Mouse (Mus musculus): ENCODE data around the gene Kcnq4. TPM values are rescaled to one million over a fixed set of nuclear protein-coding genes. Genes with fewer than 3 reads are reported as not detected.

Kcnq4 gene
- polyA plus RNA-seq, 1 experiment, result not detected

- no peak for TF ChIP-seq CTCF (IDR thresholded peaks at IDR 0.05; ENCODE audit: control insufficient read depth, insufficient read depth, low read length)
- peak; percentile 80 for TF ChIP-seq POLR2A (IDR thresholded peaks at IDR 0.05; ENCODE audit: borderline replicate concordance, control insufficient read depth, low read depth, low read length)
- Histone ChIP-seq H3K4me1 (ENCODE audit: control insufficient read depth, insufficient read depth, low read length) (peaks cover 2% of the 10 kb centered on the region), H3K4me3 (replicated peaks; ENCODE audit: control insufficient read depth, low read depth, low read length) (peak within 1 kb of the TSS; percentile 69), H3K27ac (ENCODE audit: control insufficient read depth, insufficient read depth, low read depth, low read length, poor library complexity) (peak within 1 kb of the TSS; percentile 13)
- WGBS, result 1% methylated on average over 50 of the region's 50 CpGs
These were observed 81.9 kb downstream of the Kcnq4 start, which contains the start of gene Cited4 for GRCm38 (mm10) chr4:120666358-120667024. Gene Cited4, plus strand, starts transcription at chr4:120666572.

GRCm38 (mm10) chr4:120665782-120666181 is 82.6 kb downstream of the Kcnq4 start:
- WGBS, result 66% methylated on average over 7 of the region's 7 CpGs
- H3K4me1 ChIP-seq (ENCODE audit: control insufficient read depth, insufficient read depth, low read length), result peaks cover 2% of the 10 kb centered on the region
- H3K27ac ChIP-seq (ENCODE audit: control insufficient read depth, insufficient read depth, low read depth, low read length, poor library complexity), result no peak overlapping the region
- no peak overlapping the region for H3K4me3 ChIP-seq (replicated peaks; ENCODE audit: control insufficient read depth, low read depth, low read length)
- TF ChIP-seq POLR2A (IDR thresholded peaks at IDR 0.05; ENCODE audit: borderline replicate concordance, control insufficient read depth, low read depth, low read length) (no peak), CTCF (IDR thresholded peaks at IDR 0.05; ENCODE audit: control insufficient read depth, insufficient read depth, low read length) (no peak)

- Histone ChIP-seq H3K4me3 (replicated peaks; ENCODE audit: control insufficient read depth, low read depth, low read length) (no peak overlapping the region), H3K27ac (ENCODE audit: control insufficient read depth, insufficient read depth, low read depth, low read length, poor library complexity) (no peak overlapping the region), H3K4me1 (ENCODE audit: control insufficient read depth, insufficient read depth, low read length) (peaks cover 2% of the 10 kb centered on the region)
- TF ChIP-seq CTCF (IDR thresholded peaks at IDR 0.05; ENCODE audit: control insufficient read depth, insufficient read depth, low read length) (no peak), POLR2A (IDR thresholded peaks at IDR 0.05; ENCODE audit: borderline replicate concordance, control insufficient read depth, low read depth, low read length) (no peak)
- 46% methylated on average over 4 of the region's 4 CpGs for WGBS
These were observed 83.2 kb downstream of the Kcnq4 start for GRCm38 (mm10) chr4:120665144-120665700.

GRCm38 (mm10) chr4:120664601-120665000 is 83.8 kb downstream of the Kcnq4 start:
- WGBS, result 51% methylated on average over 2 of the region's 2 CpGs
- Histone ChIP-seq H3K4me3 (replicated peaks; ENCODE audit: control insufficient read depth, low read depth, low read length) (no peak overlapping the region), H3K27ac (ENCODE audit: control insufficient read depth, insufficient read depth, low read depth, low read length, poor library complexity) (no peak overlapping the region)

GRCm38 (mm10) chr4:120660485-120660884 is 87.9 kb downstream of the Kcnq4 start:
- no peaks in the 10 kb centered on the region; the same call in 1 of the 2 replicates for H3K4me1 ChIP-seq (ENCODE audit: control insufficient read depth, insufficient read depth, low read length)
- no peak overlapping the region for H3K4me3 ChIP-seq (replicated peaks; ENCODE audit: control insufficient read depth, low read depth, low read length)
- 41% methylated on average over 4 of the region's 4 CpGs for WGBS
- H3K27ac ChIP-seq (ENCODE audit: control insufficient read depth, insufficient read depth, low read depth, low read length, poor library complexity), result no peak overlapping the region
- no peak for TF ChIP-seq POLR2A (IDR thresholded peaks at IDR 0.05; ENCODE audit: borderline replicate concordance, control insufficient read depth, low read depth, low read length)

More at GRCm38 (mm10) chr4:120664601-120665000, 83.8 kb downstream of the Kcnq4 start:
- H3K4me1 ChIP-seq (ENCODE audit: control insufficient read depth, insufficient read depth, low read length), result no peaks in the 10 kb centered on the region; the same call in none of the 2 replicates
- TF ChIP-seq POLR2A (IDR thresholded peaks at IDR 0.05; ENCODE audit: borderline replicate concordance, control insufficient read depth, low read depth, low read length), result no peak
- TF ChIP-seq CTCF (IDR thresholded peaks at IDR 0.05; ENCODE audit: control insufficient read depth, insufficient read depth, low read length), result no peak

GRCm38 (mm10) chr4:120655898-120656297 is 92.5 kb downstream of the Kcnq4 start:
- TF ChIP-seq CTCF (IDR thresholded peaks at IDR 0.05; ENCODE audit: control insufficient read depth, insufficient read depth, low read length) (no peak), POLR2A (IDR thresholded peaks at IDR 0.05; ENCODE audit: borderline replicate concordance, control insufficient read depth, low read depth, low read length) (no peak)
- Histone ChIP-seq H3K4me1 (ENCODE audit: control insufficient read depth, insufficient read depth, low read length) (no peaks in the 10 kb centered on the region; the same call in 1 of the 2 replicates), H3K27ac (ENCODE audit: control insufficient read depth, insufficient read depth, low read depth, low read length, poor library complexity) (no peak overlapping the region), H3K4me3 (replicated peaks; ENCODE audit: control insufficient read depth, low read depth, low read length) (no peak overlapping the region)
- 78% methylated on average over 8 of the region's 8 CpGs for WGBS

GRCm38 (mm10) chr4:120650208-120650592 is 98.2 kb downstream of the Kcnq4 start:
- WGBS, result 32% methylated on average over 7 of the region's 7 CpGs
- no peak for TF ChIP-seq POLR2A (IDR thresholded peaks at IDR 0.05; ENCODE audit: borderline replicate concordance, control insufficient read depth, low read depth, low read length)
- no peak for TF ChIP-seq CTCF (IDR thresholded peaks at IDR 0.05; ENCODE audit: control insufficient read depth, insufficient read depth, low read length)
- Histone ChIP-seq H3K27ac (ENCODE audit: control insufficient read depth, insufficient read depth, low read depth, low read length, poor library complexity) (no peak overlapping the region), H3K4me1 (ENCODE audit: control insufficient read depth, insufficient read depth, low read length) (no peaks in the 10 kb centered on the region; the same call in 1 of the 2 replicates), H3K4me3 (replicated peaks; ENCODE audit: control insufficient read depth, low read depth, low read length) (no peak overlapping the region)

GRCm38 (mm10) chr4:120649369-120650207 is 98.8 kb downstream of the Kcnq4 start:
- no peaks in the 10 kb centered on the region; the same call in 1 of the 2 replicates for H3K4me1 ChIP-seq (ENCODE audit: control insufficient read depth, insufficient read depth, low read length)
- no peak for TF ChIP-seq CTCF (IDR thresholded peaks at IDR 0.05; ENCODE audit: control insufficient read depth, insufficient read depth, low read length)
- no peak for TF ChIP-seq POLR2A (IDR thresholded peaks at IDR 0.05; ENCODE audit: borderline replicate concordance, control insufficient read depth, low read depth, low read length)
- H3K4me3 ChIP-seq (replicated peaks; ENCODE audit: control insufficient read depth, low read depth, low read length), result no peak overlapping the region
- no peak overlapping the region for H3K27ac ChIP-seq (ENCODE audit: control insufficient read depth, insufficient read depth, low read depth, low read length, poor library complexity)
- WGBS, result 6% methylated on average over 55 of the region's 55 CpGs

Other genes starting within 250 kb of the Kcnq4 start
- gene Slfnl1, start 216.4 kb downstream of the Kcnq4 start, polyA plus RNA-seq (2011; ENCODE audit: insufficient read depth, insufficient read length, low replicate concordance, missing spikeins), result 0.85 TPM in 1 of 2 replicates, not detected in the other
- 11.5 and 17.5 TPM in 2 replicates for gene Ctps, start 178.3 kb downstream of the Kcnq4 start, polyA plus RNA-seq (2011; ENCODE audit: insufficient read depth, insufficient read length, low replicate concordance, missing spikeins)
- not detected in 2 replicates for gene Gm8439, start 159.9 kb downstream of the Kcnq4 start, polyA plus RNA-seq (2011; ENCODE audit: insufficient read depth, insufficient read length, low replicate concordance, missing spikeins)
- gene Cited4, start 82.0 kb downstream of the Kcnq4 start, polyA plus RNA-seq (2011; ENCODE audit: insufficient read depth, insufficient read length, low replicate concordance, missing spikeins), result 16.7 and 18.3 TPM in 2 replicates
- gene Nfyc, start 83.0 kb upstream of the Kcnq4 start, polyA plus RNA-seq (2011; ENCODE audit: insufficient read depth, insufficient read length, low replicate concordance, missing spikeins), result 35.8 and 43.7 TPM in 2 replicates
- gene Rims3, start 106.2 kb upstream of the Kcnq4 start, polyA plus RNA-seq (2011; ENCODE audit: insufficient read depth, insufficient read length, low replicate concordance, missing spikeins), result 1.4 and 2.9 TPM in 2 replicates
- gene Exo5, start 176.4 kb upstream of the Kcnq4 start, polyA plus RNA-seq (2011; ENCODE audit: insufficient read depth, insufficient read length, low replicate concordance, missing spikeins), result 7.2 and 12.4 TPM in 2 replicates
- 2.4 and 3.6 TPM in 2 replicates for gene Zfp69, start 203.1 kb upstream of the Kcnq4 start, polyA plus RNA-seq (2011; ENCODE audit: insufficient read depth, insufficient read length, low replicate concordance, missing spikeins)